Mouse (Mus musculus) right cerebral cortex, postnatal 4 days (tissue): Measurements from ENCODE around the gene Ccdc33.

Experiments used
- DNase-seq: peaks from one replicate; pipeline ENCODE4 v3.0.0-alpha.2; 2022

The Ccdc33 gene

GRCm38 (mm10) chr9:58128926-58129413, 10.3 kb upstream of the Ccdc33 start:
- DNase-seq = no peak

GRCm38 (mm10) chr9:58125811-58126210, 7.2 kb upstream of the Ccdc33 start:
- DNase-seq = no peak

GRCm38 (mm10) chr9:58125085-58125484, 6.5 kb upstream of the Ccdc33 start:
- DNase-seq = no peak

GRCm38 (mm10) chr9:58116024-58116651, 2.5 kb downstream of the Ccdc33 start:
- no peak for DNase-seq

GRCm38 (mm10) chr9:58115297-58115925, 3.2 kb downstream of the Ccdc33 start:
- DNase-seq = no peak

- no peak for DNase-seq
These were observed 4.6 kb downstream of the Ccdc33 start for GRCm38 (mm10) chr9:58114019-58114418.

- DNase-seq = peak; percentile 35
These were observed 5.2 kb downstream of the Ccdc33 start for GRCm38 (mm10) chr9:58113279-58113884.

GRCm38 (mm10) chr9:58112866-58113278, 5.8 kb downstream of the Ccdc33 start:
- DNase-seq = peak; percentile 77

GRCm38 (mm10) chr9:58112321-58112751, 6.3 kb downstream of the Ccdc33 start:
- no peak for DNase-seq

GRCm38 (mm10) chr9:58111431-58111830, 7.2 kb downstream of the Ccdc33 start:
- DNase-seq = peak; percentile 41

- no peak for DNase-seq
These were observed 7.8 kb downstream of the Ccdc33 start for GRCm38 (mm10) chr9:58110787-58111186.

GRCm38 (mm10) chr9:58107494-58107893, 11.1 kb downstream of the Ccdc33 start:
- no peak for DNase-seq

- no peak for DNase-seq
These were observed 12.9 kb downstream of the Ccdc33 start for GRCm38 (mm10) chr9:58105595-58106169.

GRCm38 (mm10) chr9:58103647-58104046, 15.0 kb downstream of the Ccdc33 start:
- DNase-seq = no peak

- no peak for DNase-seq
These were observed 16.6 kb downstream of the Ccdc33 start for GRCm38 (mm10) chr9:58102013-58102412.

- no peak for DNase-seq
These were observed 18.6 kb downstream of the Ccdc33 start for GRCm38 (mm10) chr9:58099836-58100565.

- peak; percentile 44 for DNase-seq
These were observed 21.9 kb downstream of the Ccdc33 start for GRCm38 (mm10) chr9:58096629-58097301.

GRCm38 (mm10) chr9:58095977-58096376, 22.6 kb downstream of the Ccdc33 start:
- DNase-seq = no peak

- DNase-seq = no peak
These were observed 24.8 kb downstream of the Ccdc33 start for GRCm38 (mm10) chr9:58093776-58094175.

GRCm38 (mm10) chr9:58092581-58093269, 25.9 kb downstream of the Ccdc33 start:
- DNase-seq = no peak

GRCm38 (mm10) chr9:58091623-58092425, 26.8 kb downstream of the Ccdc33 start:
- no peak for DNase-seq
